Mouse (Mus musculus): ENCODE results near the gene Nfix.

DNA sequence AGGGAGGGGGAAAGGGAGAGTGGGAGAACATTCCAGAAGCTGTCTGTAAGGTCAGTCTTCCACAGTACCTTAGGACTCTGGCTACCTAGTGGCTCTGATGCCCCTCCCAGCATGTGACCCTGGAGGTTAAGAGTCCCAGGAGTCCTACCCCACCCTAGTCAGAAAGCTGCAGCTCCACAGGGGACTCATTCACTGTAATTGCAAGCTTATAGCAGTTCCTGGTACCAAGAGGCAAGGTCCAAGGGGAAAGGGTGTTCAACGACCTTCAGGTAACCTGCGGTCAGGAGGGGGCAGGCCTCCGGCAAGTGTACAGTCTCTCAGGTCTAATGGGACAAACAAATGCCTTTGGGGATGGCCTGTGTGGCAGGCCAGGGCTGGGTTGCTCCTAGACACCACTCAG is 149.9 kb downstream of the Nfix start:
- no peak for TF ChIP-seq USF1 (IDR thresholded peaks at IDR 0.05; ENCODE audit: low read depth)
- no peak for TF ChIP-seq POLR2A (IDR thresholded peaks at IDR 0.05; ENCODE audit: insufficient read length, low read depth)
- no peak for TF ChIP-seq REST (IDR thresholded peaks at IDR 0.05; ENCODE audit: insufficient read depth, insufficient read length)
- TF ChIP-seq MAX (IDR thresholded peaks at IDR 0.05; ENCODE audit: low read depth) = no peak
- TF ChIP-seq TCF3 (IDR thresholded peaks at IDR 0.05; ENCODE audit: insufficient read length, low read depth) = no peak
- TF ChIP-seq POLR2AphosphoS2 (IDR thresholded peaks at IDR 0.05; ENCODE audit: insufficient read length, low read depth) = no peak
- no peak for TF ChIP-seq CEBPB (IDR thresholded peaks at IDR 0.05; ENCODE audit: insufficient read depth, poor library complexity, severe bottlenecking)
- TF ChIP-seq E2F4 (IDR thresholded peaks at IDR 0.05; ENCODE audit: insufficient read depth) = no peak
- no peak for TF ChIP-seq TCF12 (IDR thresholded peaks at IDR 0.05; ENCODE audit: insufficient read depth, poor library complexity, severe bottlenecking)
- TF ChIP-seq MYOG (IDR thresholded peaks at IDR 0.05; ENCODE audit: control insufficient read depth in 1 of 3, insufficient read depth in 1 of 3, insufficient read length in 2 of 3, low read depth in 2 of 3) = no peak
- TF ChIP-seq MYOD1 (IDR thresholded peaks at IDR 0.05; ENCODE audit: control insufficient read depth in 1 of 3, insufficient read length in 2 of 3, low read depth in 2 of 3) = no peak

Data from myocyte (in vitro differentiated cells).